Mouse (Mus musculus) thymus, adult 18-20 months (tissue): ENCODE measurements around the gene Ugt2b36.
"Not testable (repeated sequence)": the region's sequence is repeated elsewhere in the genome, so short reads cannot be mapped to it uniquely, and the experiment has no call there.

Source experiments
- DNase-seq, 2 experiments: peaks; one replicate each; pipeline ENCODE4 v3.0.0; 2022; ENCODE audit warnings: mixed read lengths in 2 of 2

Ugt2b36 gene

DNA sequence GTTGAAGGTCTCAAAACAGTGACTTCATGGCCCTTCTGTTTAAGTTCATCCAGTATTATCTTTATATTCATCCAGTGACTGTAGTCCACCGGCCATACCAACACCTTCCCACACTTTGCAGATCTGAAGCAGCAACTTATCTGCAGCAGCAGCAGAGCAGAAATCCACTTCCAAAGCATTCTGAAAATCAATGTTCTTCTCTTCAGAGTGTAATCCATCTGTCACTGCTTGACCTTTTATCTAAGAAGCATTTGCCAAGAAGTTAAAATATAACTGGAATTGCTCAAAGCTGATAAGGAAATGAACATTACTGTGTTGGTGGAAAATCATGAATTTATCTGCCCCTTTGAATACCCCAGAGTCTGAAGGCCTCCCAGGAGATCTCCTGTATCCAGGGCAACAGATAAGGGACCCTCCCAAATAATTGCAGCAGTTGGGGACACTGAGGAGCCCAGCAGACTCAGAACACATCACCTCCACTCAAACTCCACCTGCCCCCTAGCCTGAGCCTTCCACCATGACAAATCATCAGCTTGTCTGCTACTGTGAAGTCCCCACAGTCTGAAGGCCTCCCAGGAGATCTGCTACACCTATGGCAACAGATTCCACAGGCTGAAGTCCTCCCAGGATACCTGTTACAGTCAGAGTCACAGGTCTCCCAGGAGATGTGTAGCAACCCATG lies at the start of gene Ugt2b36:
TSS of gene Ugt2b36 (minus strand) at position 210 of the 682 bp plus-strand sequence.
- no peak for DNase-seq

DNA sequence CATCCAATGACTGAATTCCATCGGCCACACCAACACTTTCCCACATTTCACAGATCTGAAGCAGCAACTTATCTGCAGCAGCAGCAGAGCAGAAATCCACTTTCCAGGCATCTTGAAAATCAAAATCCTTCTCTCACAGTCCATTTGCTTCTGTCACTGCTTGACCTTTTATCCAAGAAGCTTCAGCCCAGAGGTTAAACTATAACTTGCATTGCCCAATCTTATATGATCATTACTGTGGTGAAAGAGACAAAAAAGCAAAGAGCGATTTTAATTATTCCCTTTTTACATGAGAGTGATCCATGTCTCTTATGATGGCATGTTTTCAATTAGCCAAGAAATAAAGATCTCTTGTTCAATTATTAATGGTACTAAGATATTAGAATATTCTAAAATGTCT lies 47.8 kb upstream of the Ugt2b36 start, which contains the start of gene Ugt2b5:
TSS of gene Ugt2b5 (minus strand) at position 123 of the 400 bp plus-strand sequence.
- not testable (repeated sequence) for DNase-seq

DNA sequence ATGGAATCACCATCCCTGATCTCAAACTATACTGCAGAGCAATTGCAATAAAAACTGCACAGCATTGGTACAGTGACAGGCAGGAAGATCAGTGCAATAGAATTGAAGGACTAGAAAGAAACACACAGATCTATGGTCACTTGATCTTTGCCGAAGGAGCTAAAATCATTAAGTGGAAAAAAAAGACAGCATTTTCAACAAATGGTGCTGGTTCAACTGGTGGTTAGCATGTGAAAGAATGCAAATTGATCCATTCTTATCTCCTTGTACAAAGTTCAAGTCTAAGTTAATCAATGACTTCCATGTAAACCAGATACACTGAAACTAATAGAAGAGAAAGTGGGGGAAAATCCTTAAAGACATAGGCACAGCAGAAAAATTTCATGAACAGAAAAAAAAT lies 11.3 kb upstream of the Ugt2b36 start:
- DNase-seq = not testable (repeated sequence)

DNA sequence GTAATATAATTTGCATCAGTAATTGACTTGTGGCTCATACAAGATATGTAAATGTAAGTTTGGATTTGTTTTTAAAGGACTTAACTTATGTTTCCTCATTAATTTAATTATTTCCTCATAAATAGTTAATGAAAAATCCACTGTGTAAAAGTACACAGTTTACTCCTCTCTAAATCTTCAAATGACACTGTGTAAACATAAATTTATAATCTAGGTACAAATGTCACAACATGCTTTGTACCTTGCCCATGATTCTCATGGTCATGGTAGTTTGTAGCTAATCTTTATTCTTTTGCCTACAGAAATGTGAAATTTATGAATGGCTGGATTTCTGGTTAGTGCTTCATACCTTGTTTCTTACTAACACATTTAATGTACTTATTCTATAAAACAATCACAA lies 1.2 kb downstream of the Ugt2b36 start:
- no peak for DNase-seq

DNA sequence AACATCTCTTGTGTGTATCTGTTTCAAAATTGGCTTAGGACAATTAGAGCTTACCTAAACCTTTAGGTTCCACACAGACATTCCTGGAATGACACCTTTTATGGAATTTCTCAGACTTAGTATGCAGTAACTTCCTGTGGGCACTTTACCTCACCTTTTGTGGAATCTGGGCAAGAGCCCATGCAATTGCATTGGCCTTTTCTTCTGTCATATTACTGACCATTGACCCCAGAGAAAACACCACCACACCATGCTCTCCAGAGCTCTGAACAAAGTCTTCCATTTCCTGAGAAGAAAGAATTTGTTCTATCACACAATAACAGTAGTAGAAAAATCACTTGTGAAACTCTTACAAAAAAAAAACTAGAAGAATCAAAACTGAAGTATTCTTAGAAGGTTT lies 3.1 kb downstream of the Ugt2b36 start:
- DNase-seq = no peak

DNA sequence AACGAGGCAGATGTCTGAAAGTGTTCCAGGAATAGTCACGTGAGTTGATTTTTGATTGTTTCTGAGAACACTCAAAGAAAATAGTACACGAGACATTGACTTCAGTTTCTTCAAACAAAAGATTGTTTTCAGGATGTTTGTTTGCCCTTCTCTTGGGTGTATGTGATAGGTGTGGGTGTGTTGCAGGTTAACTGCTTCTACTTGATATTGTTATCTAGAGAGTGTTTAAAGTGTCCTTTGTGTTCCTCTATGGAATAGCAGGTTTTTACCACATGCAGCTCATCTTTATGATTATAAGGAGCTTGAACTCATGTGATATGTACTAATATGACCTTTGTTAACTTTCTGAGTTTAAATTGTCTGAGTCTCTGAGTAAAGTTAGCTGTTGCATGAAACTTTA lies 6.1 kb downstream of the Ugt2b36 start:
- DNase-seq = no peak

DNA sequence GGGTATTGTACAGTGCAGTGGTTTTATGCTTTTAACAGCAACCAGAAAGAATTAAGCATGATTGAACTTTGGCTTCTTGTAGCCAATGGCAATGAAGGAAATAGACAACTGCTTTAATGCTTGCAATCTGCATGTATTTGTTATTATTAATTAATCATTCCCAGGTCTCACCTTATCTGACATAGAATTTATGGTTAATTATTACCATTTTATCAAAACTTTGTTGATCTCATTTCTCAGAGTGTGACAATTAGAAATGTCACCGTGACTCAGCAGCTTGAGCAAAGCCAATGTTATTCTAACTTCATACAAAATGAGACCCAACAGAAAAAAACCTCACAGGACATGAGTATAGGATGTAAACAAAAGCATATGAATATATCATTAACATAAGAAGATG lies 61.7 kb downstream of the Ugt2b36 start:
- DNase-seq = no peak

DNA sequence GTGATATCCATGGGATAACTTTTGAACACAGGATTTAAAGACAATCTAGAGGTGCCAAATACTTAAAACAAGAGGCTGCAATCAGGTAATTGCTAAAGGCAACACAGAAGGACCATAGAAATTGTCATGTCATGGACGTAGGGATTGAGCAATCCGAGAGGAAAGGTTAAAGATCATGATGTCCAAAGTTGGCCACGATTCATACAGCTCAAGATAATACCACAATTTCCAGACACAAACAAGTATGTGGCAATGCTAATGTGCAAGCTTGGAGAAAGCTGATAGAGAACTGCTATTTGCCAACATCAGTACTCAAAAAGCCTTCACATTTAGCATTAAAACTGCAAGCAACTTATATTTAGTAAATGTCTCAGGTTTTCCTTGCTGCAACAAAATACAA lies 65.0 kb downstream of the Ugt2b36 start:
- no peak for DNase-seq
